Mouse (Mus musculus) brown adipose tissue, adult 24 weeks (tissue): ENCODE measurements around the gene Bmpr1b. TPM values are rescaled to one million over a fixed set of nuclear protein-coding genes. Genes with fewer than 3 reads are reported as not detected.

Experiments
- H3K27ac ChIP-seq: fragments of 200-500 bp; replicated peaks from 2 replicates; pipeline ENCODE4 v1.5.1; 2012; ENCODE audit warnings: low read depth, mild to moderate bottlenecking, low read length
- H3K4me1 ChIP-seq: fragments of 200-500 bp; 2 replicates; pipeline ENCODE4 v1.6.1; 2012; ENCODE audit warnings: low read length, mixed read lengths; ENCODE audit not compliant: control insufficient read depth, insufficient read depth, insufficient read length
- H3K4me3 ChIP-seq: fragments of 200-500 bp; 2 replicates; pipeline ENCODE4 v1.5.1; 2012; ENCODE audit warnings: low read depth, mild to moderate bottlenecking, low read length, moderate library complexity; ENCODE audit not compliant: insufficient read depth
- polyA plus RNA-seq: library from polyadenylated mRNA; stranded (reverse); fragments of >200 nt; gene quantifications from 2 replicates; pipeline ENCODE4 v1.2.4, GENCODE M21; 2012; ENCODE audit not compliant: missing spikeins, insufficient read depth, insufficient read length

Bmpr1b gene
- polyA plus RNA-seq, 1 experiment, result not detected

DNA sequence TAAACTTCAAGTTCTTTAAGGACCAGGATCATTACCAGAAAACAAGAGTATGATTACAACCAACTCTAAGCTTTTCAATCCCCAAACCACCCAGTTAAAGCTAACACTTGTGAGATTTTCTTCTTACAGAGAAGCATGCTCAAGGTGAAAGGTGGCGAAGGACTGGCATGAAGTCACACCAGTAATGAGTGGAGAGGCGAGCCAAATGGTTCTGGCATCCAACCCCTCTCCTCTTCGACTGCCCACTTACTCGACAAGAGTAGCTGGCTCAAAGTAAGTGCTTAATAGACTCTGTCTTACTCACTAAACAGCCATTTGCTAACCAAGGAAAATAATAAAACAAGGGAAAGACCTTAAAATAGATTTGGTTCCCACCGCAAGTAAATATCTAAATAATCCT is 30.4 kb downstream of the Bmpr1b start:
- H3K27ac ChIP-seq, result no peak overlapping the region
- 0 out of 2 replicates have a peak, but pooled peaks cover 3% of the 10 kb centered on the region for H3K4me1 ChIP-seq
- H3K4me3 ChIP-seq, result no peak overlapping the region

GRCm38 (mm10) chr3:142126379-142126778 is 42.8 kb downstream of the Bmpr1b start:
- Histone ChIP-seq H3K4me3 (no peak overlapping the region), H3K4me1 (no peaks in the 10 kb centered on the region), H3K27ac (no peak overlapping the region)

DNA sequence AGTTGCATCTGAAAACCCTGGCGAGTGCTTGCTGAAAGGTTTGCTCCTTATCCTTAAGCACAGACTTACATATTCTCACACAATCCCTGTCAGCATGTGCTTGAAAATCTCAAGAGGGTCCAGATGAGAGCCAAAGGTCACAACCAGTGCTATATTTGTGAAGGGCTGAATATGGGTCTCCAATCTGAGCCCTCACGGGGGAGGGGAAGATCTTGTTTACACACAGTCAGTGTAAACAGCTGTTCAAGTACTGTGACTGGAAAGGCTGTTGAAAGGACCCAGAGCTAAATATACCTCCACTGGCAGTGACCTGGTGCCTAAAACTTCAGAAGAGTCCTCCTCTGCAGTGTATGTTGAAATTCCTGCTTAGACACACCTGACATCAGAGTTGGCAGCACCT is 43.7 kb downstream of the Bmpr1b start:
- H3K27ac ChIP-seq, result no peak overlapping the region
- no peaks in the 10 kb centered on the region for H3K4me1 ChIP-seq
- H3K4me3 ChIP-seq, result no peak overlapping the region

- Histone ChIP-seq H3K4me1 (no peaks in the 10 kb centered on the region), H3K27ac (no peak overlapping the region), H3K4me3 (no peak overlapping the region)
Observed at GRCm38 (mm10) chr3:142124255-142124654, 45.0 kb downstream of the Bmpr1b start.

- Histone ChIP-seq H3K4me1 (no peaks in the 10 kb centered on the region), H3K4me3 (no peak overlapping the region), H3K27ac (no peak overlapping the region)
Observed at GRCm38 (mm10) chr3:142122376-142122775, 46.8 kb downstream of the Bmpr1b start.

DNA sequence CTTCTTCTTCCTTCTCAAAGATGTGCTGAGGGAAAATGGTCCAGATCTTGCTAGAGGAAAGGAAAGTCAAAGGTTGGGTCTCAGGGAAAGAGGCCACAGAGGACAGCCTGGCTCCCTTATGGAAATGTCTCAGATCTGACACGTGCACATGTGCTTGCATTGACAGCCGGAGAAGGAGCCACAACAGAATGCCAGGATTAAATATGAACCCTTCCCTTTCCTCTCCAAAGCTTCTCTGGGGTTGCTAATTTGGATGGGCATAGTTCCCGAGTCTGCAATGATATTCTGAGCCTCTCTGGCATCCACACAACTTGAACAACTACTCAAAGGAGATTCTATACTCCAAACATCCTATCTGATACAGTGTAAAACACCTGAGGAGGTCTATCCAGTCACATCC is 48.4 kb downstream of the Bmpr1b start:
- no peaks in the 10 kb centered on the region for H3K4me1 ChIP-seq
- H3K27ac ChIP-seq, result no peak overlapping the region
- no peak overlapping the region for H3K4me3 ChIP-seq

- no peak overlapping the region for H3K4me3 ChIP-seq
- H3K27ac ChIP-seq, result no peak overlapping the region
- peaks cover 2% of the 10 kb centered on the region; the same call in 1 of the 2 replicates for H3K4me1 ChIP-seq
Observed at GRCm38 (mm10) chr3:142114762-142115316, 54.4 kb downstream of the Bmpr1b start.

GRCm38 (mm10) chr3:142114190-142114589 is 55.0 kb downstream of the Bmpr1b start:
- no peak overlapping the region for H3K4me3 ChIP-seq
- peaks cover 2% of the 10 kb centered on the region; the same call in 1 of the 2 replicates for H3K4me1 ChIP-seq
- H3K27ac ChIP-seq, result no peak overlapping the region

DNA sequence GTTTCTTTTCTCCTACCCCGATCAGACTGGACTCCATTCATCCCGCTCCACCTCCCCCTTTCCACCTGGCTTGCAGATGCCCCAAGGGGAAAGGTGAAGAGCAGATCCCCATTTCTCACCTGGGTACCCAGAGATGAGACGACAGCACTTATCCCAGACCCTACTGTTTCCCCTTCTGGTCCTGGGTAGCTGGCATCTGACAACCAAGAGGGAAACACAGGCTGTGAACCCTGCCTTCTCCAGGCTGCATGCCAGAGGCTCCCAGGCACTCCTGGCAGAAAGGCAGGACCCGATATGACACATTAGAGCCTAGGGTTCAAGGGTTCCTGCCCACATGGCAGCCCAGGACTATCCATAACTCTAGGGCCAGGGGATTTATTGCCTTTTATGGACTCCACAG is 56.0 kb downstream of the Bmpr1b start:
- Histone ChIP-seq H3K27ac (no peak overlapping the region), H3K4me3 (no peak overlapping the region), H3K4me1 (peaks cover 2% of the 10 kb centered on the region; the same call in 1 of the 2 replicates)

DNA sequence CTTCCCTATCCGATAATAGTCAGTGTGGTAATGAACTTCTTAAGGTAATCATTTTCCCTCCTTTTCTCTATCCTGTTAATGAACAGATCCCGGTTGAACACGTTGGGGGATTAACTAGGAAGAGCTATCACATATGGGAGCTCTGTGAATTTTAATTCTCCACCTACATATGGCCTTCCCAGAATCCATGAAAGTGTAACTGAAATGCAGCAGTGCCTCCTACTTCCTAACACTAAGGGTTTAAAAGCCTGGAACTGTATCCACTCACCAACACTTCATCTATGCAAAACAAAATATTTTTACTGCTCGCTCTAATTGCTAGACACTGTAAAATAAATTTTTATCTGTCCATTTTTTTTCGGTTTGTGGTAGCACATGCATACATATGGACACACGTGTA is 63.0 kb downstream of the Bmpr1b start:
- H3K4me1 ChIP-seq, result no peaks in the 10 kb centered on the region
- H3K27ac ChIP-seq, result no peak overlapping the region

GRCm38 (mm10) chr3:142104027-142104805 is 65.0 kb downstream of the Bmpr1b start:
- no peaks in the 10 kb centered on the region for H3K4me1 ChIP-seq
- H3K4me3 ChIP-seq, result no peak overlapping the region
- no peak overlapping the region for H3K27ac ChIP-seq

More for the DNA sequence above, 63.0 kb downstream of the Bmpr1b start:
- H3K4me3 ChIP-seq, result no peak overlapping the region

- H3K4me3 ChIP-seq, result no peak overlapping the region
- no peaks in the 10 kb centered on the region for H3K4me1 ChIP-seq
- H3K27ac ChIP-seq, result no peak overlapping the region
Observed at GRCm38 (mm10) chr3:142103622-142104021, 65.6 kb downstream of the Bmpr1b start.

GRCm38 (mm10) chr3:142099151-142099550 is 70.1 kb downstream of the Bmpr1b start:
- no peak overlapping the region for H3K4me3 ChIP-seq
- no peaks in the 10 kb centered on the region for H3K4me1 ChIP-seq
- H3K27ac ChIP-seq, result no peak overlapping the region

DNA sequence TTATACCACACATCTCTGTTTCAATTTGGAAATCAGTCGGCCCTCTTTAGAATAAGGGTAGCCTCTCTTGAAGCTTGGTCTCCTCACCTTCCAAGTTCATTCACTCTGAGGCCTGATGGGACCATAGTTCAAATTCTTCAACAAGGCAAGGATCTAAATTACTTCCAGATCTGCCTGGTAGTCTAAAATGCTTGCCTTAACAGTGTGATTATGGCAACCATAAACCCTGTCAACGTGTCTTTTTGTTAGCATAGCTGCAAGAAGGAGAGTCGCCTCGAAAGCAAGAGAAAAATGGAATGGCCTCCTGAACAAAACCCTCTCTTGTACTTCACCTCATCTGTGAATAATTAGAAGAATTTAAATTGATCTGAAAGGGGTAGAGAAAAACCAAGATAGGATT is 75.2 kb downstream of the Bmpr1b start:
- H3K27ac ChIP-seq, result no peak overlapping the region
- H3K4me1 ChIP-seq, result no peaks in the 10 kb centered on the region
- H3K4me3 ChIP-seq, result no peak overlapping the region

DNA sequence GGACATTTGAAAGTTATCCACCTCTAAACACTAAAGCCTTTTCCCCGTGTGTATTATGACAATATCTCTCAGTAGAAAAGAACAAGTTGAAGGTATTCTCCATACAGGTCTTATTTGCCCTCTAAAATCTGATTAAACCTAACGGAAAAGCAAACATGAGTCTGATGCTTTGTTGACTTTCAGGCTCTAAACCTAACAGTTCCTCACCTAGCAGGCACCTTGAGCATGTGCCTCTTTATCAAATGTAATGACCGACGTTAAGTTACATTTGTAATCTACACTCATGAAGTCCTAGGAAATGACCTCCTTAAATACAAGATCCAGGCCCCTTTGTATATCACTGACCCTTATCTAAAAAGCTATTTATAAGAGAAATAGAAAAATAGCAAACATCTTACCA is 79.5 kb downstream of the Bmpr1b start:
- Histone ChIP-seq H3K4me1 (no peaks in the 10 kb centered on the region), H3K4me3 (no peak overlapping the region), H3K27ac (no peak overlapping the region)

- Histone ChIP-seq H3K4me1 (no peaks in the 10 kb centered on the region), H3K27ac (no peak overlapping the region), H3K4me3 (no peak overlapping the region)
Observed at GRCm38 (mm10) chr3:142085938-142086337, 83.3 kb downstream of the Bmpr1b start.
